Mouse (Mus musculus) monocyte, adult 2 months (primary cell): Measurements from ENCODE around the gene Npw.
"Not testable (repeated sequence)": the region's sequence is repeated elsewhere in the genome, so short reads cannot be mapped to it uniquely, and the experiment has no call there.

Experiments used
- DNase-seq, 2 experiments: peaks; one replicate each; pipeline ENCODE4 v3.0.0; 2022; ENCODE audit warnings: low spot score in 2 of 2, low read depth in 1 of 2

Npw gene

DNA sequence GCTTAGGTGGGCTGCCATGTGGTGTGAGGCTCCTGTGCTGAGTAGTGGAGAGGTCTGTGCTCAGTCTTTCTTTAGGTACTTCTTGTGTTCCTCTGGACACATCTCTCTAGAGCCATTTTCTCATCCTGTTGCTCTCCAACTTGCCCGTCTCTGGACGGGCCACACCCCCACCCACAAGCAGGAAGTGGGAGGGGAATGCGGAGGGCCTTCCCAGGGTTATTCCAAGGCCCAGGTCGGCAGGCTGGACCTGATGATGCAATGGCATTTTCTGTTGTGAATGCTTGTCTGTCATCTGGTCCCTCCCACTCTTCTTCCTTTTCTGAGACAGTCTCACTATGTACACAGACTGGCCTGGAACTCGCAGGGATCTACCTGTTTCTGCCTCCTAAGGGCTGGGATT lies 13.9 kb upstream of the Npw start:
- no peak for DNase-seq

DNA sequence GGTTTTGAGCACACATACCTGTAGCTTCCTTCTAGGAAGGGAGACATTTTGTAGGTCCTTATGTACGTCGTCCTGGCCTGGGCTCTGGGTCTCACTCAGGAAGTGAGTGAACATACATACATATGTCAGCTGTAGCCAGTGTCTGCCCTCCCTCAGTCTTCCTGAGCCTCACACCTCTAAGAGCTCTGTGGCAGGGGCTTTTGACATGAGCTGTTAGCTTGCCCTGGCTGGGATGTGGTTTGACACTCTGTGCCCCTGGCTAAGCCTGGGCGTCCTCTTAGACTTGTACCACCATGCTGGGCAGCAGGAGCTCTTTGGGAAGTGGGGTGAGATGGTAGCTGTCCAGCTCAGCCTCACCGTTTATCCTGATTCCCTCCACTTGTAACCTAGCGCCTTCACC lies 13.1 kb upstream of the Npw start:
- DNase-seq: no peak

DNA sequence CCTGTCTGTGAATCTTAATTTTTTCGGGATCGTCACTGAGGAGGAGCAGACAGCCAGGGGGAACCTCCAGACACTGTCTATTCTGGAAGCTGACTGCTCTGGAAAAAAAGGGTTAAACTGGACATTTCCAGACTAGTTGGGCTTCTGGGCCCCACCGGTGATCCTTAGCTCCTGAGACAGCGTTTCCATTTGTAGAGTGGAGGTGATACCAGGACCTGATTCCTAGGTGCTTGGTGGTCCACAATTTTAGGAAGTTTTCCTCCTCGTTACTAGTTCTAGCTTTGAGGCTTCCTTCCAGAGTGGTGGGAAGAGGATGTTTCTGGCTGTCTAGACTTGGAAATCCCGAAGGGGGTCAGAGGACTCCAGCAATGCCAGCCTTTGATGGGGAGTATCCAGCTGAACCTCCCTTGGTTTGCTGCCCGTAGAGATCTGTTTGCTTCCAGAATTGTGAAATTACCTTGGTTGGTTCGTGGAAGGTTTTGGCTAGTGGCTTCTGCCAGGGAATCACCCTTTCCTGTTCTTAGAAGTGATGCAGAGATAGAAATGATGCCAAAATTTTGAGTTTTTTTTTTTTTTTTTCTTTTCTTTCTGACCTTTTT lies 12.1 kb upstream of the Npw start:
- no peak for DNase-seq

DNA sequence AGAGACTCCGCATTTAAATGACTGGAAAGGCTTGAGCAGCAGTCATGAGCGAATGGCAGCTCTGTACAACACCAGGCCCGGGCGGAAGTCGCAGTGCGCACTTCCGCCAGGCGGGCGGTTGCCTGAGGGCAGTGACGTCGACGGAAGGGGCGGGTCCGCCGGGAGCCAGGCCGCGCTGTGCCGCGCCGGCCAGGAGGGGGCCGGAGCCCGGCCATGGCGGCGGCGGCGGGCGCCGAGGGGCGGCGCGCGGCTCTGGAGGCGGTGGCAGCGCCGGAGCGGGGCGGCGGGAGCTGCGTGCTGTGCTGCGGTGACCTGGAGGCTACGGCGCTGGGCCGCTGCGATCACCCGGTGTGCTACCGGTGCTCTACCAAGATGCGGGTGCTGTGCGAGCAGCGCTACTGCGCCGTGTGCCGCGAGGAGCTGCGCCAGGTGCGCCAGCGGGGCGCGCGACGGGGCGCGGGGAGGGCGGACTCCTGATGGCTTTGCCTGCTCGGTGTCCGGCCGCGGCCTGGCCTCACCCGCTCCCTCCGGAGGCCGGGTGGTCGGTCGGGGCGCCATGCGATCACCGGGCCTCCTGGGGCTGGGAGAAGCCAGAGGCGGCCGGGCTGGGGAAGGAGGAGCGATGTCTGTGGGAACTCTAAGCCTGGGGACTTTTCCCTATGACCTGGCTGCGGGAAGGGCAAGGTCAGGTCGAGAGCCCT lies 11.4 kb upstream of the Npw start, which contains the start of gene Zfp598:
Gene Zfp598, plus strand, starts transcription at position 143 of the 701 bp plus-strand sequence.
- DNase-seq: peak; percentile 79 to 92

DNA sequence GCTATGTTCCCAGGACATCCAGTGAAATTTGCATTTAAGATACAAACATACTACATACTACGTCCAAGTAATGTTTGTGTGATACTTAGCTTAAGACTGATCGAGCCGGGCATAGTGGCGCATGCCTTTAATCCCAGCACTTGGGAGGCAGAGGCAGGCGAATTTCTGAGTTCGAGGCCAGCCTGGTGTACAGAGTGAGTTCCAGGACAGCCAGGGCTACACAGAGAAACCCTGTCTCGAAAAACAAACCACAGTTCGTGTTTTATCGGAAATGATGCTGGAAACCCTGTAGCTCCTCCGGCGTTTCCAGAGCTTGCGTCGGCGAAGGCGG lies 10.9 kb upstream of the Npw start:
- not testable (repeated sequence) for DNase-seq

DNA sequence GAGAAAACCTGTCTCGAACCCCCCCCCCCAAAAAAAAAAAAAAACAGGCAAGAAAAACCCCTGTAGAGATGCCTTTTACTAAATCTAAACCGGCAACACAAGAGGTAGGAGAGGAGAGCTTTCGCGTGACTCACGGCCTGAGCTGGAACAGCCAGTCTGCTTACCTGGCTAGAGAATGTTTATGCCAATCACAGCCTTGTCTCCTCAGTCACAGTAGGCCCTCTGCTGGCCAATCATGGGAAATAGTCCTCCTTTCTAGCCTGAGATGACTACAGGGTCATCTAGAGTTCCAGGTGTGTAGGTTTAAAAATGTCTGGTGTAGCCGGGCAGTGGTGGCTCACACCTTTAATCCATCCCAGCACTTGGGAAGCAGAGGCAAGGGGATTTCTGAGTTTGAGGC lies 9.2 kb upstream of the Npw start:
- DNase-seq: no peak

DNA sequence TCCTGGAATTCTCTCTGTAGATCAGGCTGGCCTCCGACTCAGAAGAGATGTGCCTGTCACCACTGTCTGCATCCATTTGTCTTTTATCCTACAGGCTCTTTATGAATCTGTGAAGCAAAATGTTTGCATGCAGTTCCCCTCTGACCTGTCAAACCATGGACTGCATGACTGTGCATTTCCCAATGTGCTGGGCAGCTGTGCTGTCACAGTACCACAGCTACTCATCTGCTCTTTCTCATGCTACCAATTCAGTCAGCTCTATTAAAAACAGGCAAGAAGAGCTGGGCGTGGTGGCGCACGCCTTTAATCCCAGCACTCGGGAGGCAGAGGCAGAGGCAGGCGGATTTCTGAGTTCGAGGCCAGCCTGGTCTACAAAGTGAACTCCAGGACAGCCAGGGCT lies 8.8 kb upstream of the Npw start:
- DNase-seq: not testable (repeated sequence)

DNA sequence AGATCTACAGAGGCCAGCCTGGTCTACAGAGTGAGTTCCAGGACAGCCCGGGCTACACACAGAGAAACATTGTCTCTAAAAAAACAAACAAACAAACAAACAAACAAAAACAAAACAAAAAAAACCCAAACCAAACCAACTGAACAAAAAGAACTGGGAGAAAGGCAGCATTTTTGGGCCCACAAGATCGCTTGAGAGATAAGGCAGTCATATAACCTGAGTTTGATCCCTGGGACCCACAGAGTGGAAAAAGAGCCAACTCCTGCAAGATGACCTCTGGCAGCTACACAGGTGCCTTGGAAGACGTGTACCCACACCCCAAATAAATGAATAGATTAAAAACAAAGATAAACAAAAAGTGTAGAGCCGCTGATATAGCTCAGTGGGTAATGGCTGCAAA lies 3.3 kb downstream of the Npw start:
- DNase-seq: no peak

DNA sequence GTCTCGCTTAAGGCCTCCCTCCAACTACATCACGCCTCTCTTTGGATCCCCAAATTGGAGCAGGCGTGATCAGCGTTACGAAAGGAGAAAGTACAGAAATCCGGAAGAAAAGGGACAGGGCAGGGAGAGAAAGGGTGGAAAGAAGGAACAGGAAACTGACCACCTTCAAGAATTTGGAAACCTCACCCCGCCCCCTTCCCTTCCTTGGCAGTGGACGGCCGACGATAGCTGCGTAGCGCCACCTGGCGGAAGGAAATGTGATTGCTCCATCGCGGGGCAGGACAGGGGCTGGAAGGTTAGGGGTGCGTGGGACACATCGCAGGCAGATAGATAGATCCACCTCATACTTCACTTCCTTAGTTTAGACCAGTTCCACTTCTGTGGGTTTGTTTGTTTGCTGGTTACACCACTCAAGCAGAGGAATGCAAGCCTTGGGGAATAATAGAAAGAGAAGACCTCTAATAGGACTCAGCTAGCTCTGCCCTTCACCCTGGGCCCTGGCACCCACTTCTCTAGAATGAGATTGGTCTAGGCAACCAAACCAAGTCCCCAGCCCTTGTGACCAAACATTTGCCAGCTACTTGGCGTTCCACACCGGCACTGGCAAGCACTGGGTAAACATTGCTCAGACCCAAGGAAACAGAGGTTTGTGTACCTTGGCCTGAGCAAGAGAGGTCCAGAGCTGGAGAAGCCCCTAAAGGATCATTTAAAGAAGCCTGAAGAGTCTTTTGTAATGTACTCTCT lies 4.1 kb downstream of the Npw start:
- peak; percentile 36 to 61 for DNase-seq

DNA sequence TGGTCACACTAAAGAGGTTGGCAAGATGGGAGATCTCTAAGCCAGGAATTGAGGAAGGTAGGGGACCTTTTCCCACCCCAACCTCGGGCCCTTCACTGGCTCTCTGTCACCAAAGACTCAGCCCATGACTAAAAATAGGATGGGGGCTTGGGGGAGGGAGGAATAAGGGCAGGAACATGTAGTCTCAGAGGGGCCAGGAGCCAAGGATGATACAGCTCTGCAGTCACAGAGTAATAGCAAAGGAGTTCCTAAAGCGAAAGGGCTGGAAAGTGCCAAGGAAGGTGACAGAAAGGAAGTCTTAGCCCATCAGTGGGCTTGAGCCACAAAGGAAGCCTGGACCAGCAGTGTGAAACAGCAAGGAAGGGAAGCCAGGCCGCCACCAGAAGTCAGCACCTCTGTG lies 6.4 kb downstream of the Npw start:
- DNase-seq: no peak

DNA sequence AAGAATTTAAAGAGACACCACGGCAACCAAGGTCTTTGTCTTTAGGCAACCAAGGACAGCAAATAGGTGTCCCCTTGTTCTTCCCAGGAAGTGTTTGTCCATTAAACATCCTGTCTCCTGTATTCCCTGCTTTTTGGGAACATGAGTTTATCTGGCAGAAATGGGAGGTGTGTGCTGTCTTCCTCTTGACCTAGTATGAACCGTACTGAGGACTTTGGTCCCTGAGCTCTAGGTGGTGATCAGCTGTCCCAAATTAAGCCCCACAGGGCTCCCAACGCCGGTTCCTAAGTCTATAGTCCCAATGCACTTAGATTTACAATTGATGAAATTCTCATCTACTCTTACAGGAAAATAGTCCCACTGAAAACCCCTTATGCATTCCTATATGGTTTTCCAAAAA lies 7.5 kb downstream of the Npw start:
- DNase-seq: no peak

DNA sequence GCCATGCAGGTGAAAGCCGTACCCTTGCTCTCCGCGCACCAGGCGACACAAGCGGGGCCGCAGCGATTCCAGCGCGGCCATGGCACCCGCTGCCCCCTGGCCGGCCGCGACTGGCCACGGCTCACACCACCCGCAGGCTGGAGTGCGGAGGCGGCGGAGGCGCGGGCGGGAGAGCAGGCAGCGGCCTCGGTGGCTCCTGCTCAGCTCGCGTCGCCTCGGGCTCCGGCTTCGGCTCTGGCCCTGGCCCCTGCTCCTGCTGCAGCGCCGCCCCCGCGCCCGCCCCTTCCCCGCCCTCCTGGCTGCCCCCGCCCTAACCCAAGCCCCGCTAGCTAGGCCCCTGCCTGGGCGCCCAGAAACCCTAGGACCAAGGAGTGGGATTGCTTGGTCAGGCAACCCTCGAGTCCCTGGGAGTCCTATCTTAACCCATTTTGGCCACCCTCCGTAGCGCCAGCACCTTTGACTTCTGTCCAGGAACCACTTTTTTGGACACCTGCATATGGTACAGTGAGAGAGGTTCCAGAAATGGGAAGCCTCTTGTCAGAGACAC lies 8.1 kb downstream of the Npw start, which contains the start of gene Slc9a3r2:
Gene Slc9a3r2, minus strand, starts transcription at position 258 of the 547 bp plus-strand sequence.
- no peak for DNase-seq

DNA sequence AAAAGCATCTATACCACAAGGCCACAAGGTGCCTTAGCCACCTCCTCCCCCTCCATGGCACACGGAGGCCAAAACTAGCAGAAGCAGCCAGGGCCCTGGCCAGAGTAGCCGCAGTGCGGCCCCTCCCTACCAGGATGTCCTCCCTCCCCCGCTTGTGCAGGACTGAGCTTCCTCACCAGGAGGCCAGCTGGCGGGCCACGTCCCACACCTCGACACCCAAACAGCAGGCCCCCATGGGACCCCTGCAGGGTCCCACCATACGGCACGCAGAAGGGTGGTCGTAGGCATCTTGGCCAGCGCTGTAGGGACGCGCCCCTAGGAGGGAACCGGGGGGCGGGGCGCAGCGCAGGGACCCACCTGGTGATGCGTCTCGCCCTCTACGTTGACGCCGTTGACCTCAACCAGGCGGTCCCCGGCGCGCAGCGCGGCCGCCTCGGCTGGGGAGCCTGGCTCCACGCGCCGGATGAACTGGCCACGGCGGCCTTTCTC lies 8.6 kb downstream of the Npw start:
- DNase-seq: no peak

DNA sequence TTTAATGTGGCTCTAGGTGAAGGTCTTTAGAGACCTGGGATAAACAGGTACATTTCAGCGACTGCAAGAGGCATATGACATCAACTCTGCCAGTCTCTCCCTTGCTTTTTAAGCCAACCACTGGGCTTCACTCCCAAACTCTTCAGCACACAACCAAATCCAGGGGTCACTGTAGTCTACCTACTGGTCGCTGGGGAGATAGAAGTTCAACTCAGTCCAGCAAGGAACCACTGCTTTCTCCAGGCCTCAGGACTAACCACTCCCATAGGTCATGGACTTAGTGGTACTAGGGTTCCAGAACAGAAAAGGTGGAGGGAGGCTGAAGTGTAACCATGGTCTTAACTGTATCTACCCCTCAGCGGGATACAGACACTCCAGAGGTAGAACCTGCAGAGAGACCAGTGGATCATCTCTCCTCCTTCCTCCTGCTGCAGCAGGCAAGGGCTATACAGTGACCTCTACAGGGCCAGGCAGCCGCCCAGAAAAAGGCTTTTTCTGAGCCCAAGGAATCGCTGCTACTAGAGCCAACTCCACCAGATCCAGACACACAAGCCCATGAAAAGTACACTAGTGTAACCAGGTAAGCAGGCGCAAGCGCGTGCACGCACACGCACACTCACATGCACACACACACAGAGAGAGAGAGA lies 9.4 kb downstream of the Npw start:
- no peak for DNase-seq

DNA sequence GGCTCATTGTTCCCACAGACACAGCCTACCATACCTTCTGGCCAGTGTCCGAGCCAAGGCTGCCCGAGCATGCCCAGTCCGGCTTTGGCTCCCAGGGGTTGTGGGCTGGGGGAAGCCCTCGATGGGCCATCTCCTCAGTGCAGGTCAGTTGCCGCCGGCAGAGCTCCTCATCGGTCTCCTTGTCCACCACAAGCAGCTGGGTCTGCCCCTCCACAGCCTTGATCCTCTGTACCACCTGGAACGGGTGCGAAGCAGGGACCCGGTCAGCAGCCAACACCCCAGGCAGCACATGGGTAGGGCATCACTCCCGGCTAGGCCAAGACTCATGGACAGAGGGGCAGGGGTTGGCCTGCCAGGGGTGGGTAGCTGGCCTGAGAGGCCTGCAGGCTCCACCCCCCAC lies 10.8 kb downstream of the Npw start:
- DNase-seq: no peak

DNA sequence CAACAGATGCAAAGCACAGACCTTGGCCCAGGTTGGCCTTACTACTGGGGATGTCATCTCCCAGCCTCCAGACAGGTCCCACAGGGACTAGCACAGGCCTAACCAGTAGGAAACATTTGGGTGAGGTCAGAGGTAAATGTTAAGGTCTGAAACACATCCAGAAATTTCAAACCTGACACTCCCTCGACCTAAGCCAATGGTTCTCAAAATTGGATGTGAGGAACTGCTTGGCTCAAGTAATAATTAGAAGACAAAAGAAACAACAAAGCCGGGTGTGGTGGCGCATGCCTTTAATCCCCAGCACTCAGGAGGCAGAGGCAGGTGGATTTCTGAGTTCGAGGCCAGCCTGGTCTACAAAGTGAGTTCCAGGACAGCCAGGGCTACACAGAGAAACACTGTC lies 11.9 kb downstream of the Npw start:
- DNase-seq: no peak

DNA sequence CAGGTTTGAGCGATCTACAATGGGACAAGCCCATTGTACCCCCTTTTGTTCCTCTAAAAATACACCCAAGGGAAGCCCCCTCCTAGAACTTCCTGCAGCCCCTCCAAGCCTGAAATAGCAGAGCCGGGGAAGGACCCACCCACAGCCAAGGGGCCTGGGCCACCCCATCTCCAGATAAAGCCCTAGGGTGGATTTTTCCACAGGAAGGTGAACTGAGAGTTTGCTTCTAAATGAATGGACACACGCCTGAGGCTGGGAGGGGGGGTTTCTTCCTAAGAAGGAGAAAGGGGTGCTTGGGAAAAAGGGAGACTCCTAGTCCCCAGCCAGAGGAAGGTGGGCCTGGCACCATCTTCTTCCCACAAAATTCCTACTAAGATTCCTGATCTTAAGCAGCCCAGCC lies 12.3 kb downstream of the Npw start:
- DNase-seq: no peak

DNA sequence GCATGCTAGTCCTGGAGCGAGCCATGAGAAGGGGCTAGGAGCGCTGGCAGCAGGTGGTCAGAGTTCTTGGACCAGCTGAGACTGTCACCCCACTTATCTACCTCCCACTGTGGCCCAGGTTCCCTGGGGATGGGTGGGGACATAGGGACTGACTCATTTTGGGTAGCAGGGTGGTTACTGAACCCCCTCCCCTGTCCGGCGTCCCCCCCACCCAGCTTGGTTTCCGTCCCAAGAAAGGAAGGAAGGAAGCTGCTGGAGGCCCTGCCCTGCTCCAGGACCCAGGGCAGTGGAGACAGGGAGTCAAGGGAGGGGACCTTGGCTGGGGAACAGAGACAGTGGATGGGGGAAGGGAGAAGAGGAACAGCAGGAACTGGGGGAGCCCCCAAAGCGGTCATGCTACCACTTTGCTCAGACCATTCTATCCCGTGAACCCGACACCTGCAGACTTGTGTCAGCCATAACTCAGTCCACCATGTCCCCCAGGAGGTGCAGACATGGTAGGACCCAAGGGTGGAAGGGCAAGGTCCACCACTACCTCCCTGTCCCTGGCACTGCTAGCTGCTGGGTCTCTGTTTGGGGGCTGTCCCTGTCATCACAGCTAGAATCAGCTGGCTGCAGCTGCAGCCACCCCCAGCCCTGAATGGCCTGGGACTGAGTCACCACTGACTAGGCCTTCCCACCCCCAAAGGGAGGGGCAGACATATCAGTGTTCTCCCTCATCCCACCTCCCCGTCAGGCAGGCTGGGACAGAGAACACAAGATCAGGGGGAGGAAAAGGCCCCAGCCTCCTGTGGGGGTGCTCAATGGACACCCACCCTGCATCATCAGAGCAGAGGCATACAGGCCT lies 13.2 kb downstream of the Npw start:
- DNase-seq: no peak

DNA sequence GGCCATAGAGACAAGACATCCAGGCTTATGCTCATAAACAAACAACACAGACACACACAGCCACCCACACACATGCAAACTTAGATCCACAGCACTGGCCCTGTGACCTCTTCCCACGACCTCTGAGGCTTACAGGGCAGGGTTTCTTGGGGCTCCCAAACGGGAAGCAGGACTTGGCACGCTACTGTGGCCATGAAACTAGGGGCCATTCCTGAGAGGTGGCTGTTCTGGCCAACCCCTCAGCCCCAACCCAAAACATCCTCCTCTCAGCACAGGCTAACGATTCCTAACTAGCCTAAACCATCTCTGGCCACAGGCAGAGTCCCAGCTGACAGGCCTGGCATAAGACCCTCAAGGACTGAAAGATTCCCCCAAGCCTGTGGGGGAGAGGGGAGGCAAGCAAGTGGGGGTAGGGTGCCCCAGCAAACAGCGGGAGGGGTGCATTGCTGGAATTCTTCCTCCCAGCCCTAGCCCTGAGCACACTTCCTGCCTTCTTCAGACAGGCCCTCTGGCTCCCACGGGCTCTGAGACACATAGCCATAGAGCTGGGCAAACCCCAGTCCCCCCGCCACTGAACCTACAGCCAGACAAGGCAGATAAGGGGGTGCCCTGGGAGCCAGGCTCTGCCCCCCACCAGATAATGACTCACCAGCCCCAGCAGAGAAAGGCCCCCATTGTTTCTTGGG lies 14.1 kb downstream of the Npw start:
- no peak for DNase-seq

DNA sequence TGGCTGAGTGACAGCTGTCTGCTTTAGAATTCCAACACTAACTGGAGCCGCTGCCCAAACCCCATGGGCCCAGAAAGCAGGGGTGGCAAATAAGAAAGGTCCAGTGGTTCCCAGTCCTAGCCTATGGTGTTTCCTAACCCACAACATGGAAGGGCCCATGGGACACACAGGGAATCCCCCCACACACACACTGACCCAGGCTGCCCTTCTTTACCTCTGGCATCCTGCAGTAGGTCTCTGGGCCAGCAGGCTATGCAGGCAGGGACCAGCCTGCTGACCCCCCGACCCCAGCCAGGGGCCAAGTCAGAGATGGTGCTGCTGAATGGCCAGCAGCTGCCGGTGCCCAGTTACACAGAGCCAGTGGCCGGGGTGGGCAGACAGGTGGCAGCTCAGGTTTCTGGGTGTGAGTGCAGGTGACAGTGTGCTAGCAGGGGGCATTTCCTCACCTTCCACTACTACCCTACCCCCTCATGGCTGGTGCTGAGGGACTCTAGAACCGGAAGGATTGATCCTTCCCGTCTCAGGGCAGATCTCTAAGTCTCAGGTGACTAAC lies 15.4 kb downstream of the Npw start:
- no peak for DNase-seq
